Mouse (Mus musculus) right cerebral cortex, postnatal 36 days (tissue): ENCODE data around the gene Shank2.

Experiments
- DNase-seq, 2 experiments: peaks; one replicate each; pipeline ENCODE4 v3.0.0; 2022; ENCODE audit warnings: low spot score in 2 of 2, mixed read lengths in 1 of 2

Gene Shank2

GRCm38 (mm10) chr7:144329403-144329890 lies 327.7 kb downstream of the Shank2 start:
- no peak for DNase-seq

GRCm38 (mm10) chr7:144336626-144337025 lies 334.9 kb downstream of the Shank2 start:
- no peak for DNase-seq

- no peak for DNase-seq
These were observed 337.0 kb downstream of the Shank2 start for GRCm38 (mm10) chr7:144338694-144339093.

- DNase-seq = no peak
These were observed 338.6 kb downstream of the Shank2 start for GRCm38 (mm10) chr7:144340376-144340775.

GRCm38 (mm10) chr7:144366133-144366532 lies 364.4 kb downstream of the Shank2 start:
- DNase-seq = no peak

- DNase-seq = no peak
These were observed 371.3 kb downstream of the Shank2 start for GRCm38 (mm10) chr7:144373059-144373458.

GRCm38 (mm10) chr7:144375483-144375882 lies 373.8 kb downstream of the Shank2 start:
- no peak for DNase-seq

GRCm38 (mm10) chr7:144378254-144378653 lies 376.5 kb downstream of the Shank2 start:
- peak in 1 of 2 experiments; percentile 31 for DNase-seq

GRCm38 (mm10) chr7:144379243-144379884 lies 377.6 kb downstream of the Shank2 start:
- DNase-seq = no peak

- peak; percentile 51 to 68 for DNase-seq
These were observed 379.9 kb downstream of the Shank2 start for GRCm38 (mm10) chr7:144381588-144381987.

GRCm38 (mm10) chr7:144387537-144387936 lies 385.8 kb downstream of the Shank2 start:
- no peak for DNase-seq

GRCm38 (mm10) chr7:144389704-144390103 lies 388.0 kb downstream of the Shank2 start:
- DNase-seq = no peak

GRCm38 (mm10) chr7:144390676-144391075 lies 388.9 kb downstream of the Shank2 start:
- DNase-seq = no peak

GRCm38 (mm10) chr7:144391727-144392126 lies 390.0 kb downstream of the Shank2 start:
- DNase-seq = no peak

GRCm38 (mm10) chr7:144402492-144402891 lies 400.8 kb downstream of the Shank2 start:
- DNase-seq = no peak

- peak in 1 of 2 experiments; percentile 71 for DNase-seq
These were observed 405.9 kb downstream of the Shank2 start for GRCm38 (mm10) chr7:144407675-144408074.

GRCm38 (mm10) chr7:144408464-144409000 lies 406.8 kb downstream of the Shank2 start:
- DNase-seq = no peak

- no peak for DNase-seq
These were observed 408.0 kb downstream of the Shank2 start for GRCm38 (mm10) chr7:144409682-144410081.

GRCm38 (mm10) chr7:144411967-144412906 lies 410.5 kb downstream of the Shank2 start:
- no peak for DNase-seq

GRCm38 (mm10) chr7:144414632-144415031 lies 412.9 kb downstream of the Shank2 start:
- no peak for DNase-seq

GRCm38 (mm10) chr7:144415795-144416194 lies 414.1 kb downstream of the Shank2 start:
- DNase-seq = no peak

GRCm38 (mm10) chr7:144417234-144417633 lies 415.5 kb downstream of the Shank2 start:
- no peak for DNase-seq
